Comparison of ENCODE assay signal across 14 mouse cellular contexts in the genomic region with DNA sequence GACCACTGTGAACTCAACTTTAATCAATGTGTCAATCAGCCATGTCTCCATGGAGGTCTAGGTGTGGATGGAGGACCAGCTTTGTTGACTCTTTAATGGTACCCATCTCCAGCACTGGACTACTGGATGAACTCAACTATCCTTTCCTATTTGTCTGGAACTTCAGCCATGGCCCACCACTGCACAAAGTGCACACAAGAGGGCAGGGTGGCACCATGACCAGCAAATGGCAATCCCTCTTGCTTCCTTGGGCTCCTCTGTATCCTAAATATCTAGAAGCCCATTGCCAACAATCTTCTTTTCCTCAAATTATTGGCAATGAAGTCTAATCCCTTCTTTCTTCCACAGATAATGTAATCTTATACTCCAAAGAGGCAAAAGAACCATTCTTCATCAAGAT. TPM values are rescaled to one million over a fixed set of nuclear protein-coding genes. Genes with fewer than 3 reads are reported as not detected.
DNase-seq lines count a peak whose midpoint lies in the region; ATAC-seq and TF ChIP-seq lines count a peak whose summit lies in the region.
"Had no signal": no experiment of that assay in that cellular context is flagged by ENCODE, and none has a peak within 500 bp of the region (broad histone marks: within the 10 kb centered on the region; RNA-seq: fewer than 3 reads in every experiment).

No protein-coding gene starts in this region.

- no peaks in the 10 kb centered on the region for H3K27me3 ChIP-seq in cerebellum, adult 2 months (ENCODE audit: control insufficient read depth, insufficient read depth, low read length)
- no peaks in the 10 kb centered on the region for H3K27me3 ChIP-seq in kidney, adult 2 months (replicated peaks; ENCODE audit: control insufficient read depth, insufficient read depth, low read length)
- no peaks in the 10 kb centered on the region for H3K27me3 ChIP-seq in kidney, embryonic 15.5 days
- H3K27me3 ChIP-seq: forebrain, embryonic 13.5 days had no signal

- H3K4me3 ChIP-seq in cerebellum, adult 2 months (replicated peaks; ENCODE audit: insufficient read depth, low read depth, low read length), result no peak overlapping the region
- no peak overlapping the region for H3K4me3 ChIP-seq in kidney, adult 2 months (ENCODE audit: insufficient read depth, low read depth, low read length)
- H3K4me3 ChIP-seq in kidney, embryonic 15.5 days (replicated peaks), result no peak overlapping the region
- H3K4me3 ChIP-seq: forebrain, embryonic 13.5 days had no signal

- no peak overlapping the region for H3K4me2 ChIP-seq in kidney, embryonic 15.5 days
- H3K4me2 ChIP-seq: forebrain, embryonic 13.5 days had no signal

- TF ChIP-seq POLR2A in cerebellum, adult 2 months (IDR thresholded peaks at IDR 0.05; ENCODE audit: borderline replicate concordance, insufficient read depth, low read length), result no peak
- TF ChIP-seq POLR2A in kidney, adult 2 months (IDR thresholded peaks at IDR 0.05; ENCODE audit: low read depth, low read length), result no peak

- ATAC-seq in cerebellum, adult (ENCODE audit: insufficient number of reproducible peaks, low FRiP score, low TSS enrichment), result no peak
- ATAC-seq in kidney, embryonic 15.5 days (replicated peaks; ENCODE audit: low FRiP score), result no peak
- ATAC-seq: forebrain, embryonic 13.5 days had no signal

- no peak for DNase-seq in cerebellum, adult 2 months
- peak; percentile 30 for DNase-seq in kidney, adult 2 months
- peak; percentile 12 for DNase-seq in ovary, postnatal 36 days (ENCODE audit: low spot score)
- no peak for DNase-seq in ovary, postnatal 10 days (ENCODE audit: low spot score)
- peak; percentile 7 for DNase-seq in lung, postnatal 36 days
- no peak for DNase-seq in neural tube, embryonic 10.5 days (ENCODE audit: extremely low spot score, low spot score)
- DNase-seq: B cell, adult 2 months; cerebellum, adult 8-10 months; layer of hippocampus, adult 9-11 months had no signal

- no peaks in the 10 kb centered on the region for H3K9me3 ChIP-seq in kidney, embryonic 15.5 days (replicated peaks)
- H3K9me3 ChIP-seq: forebrain, embryonic 13.5 days had no signal

- peaks cover 2% of the 10 kb centered on the region; the same call in 1 of the 2 replicates for H3K36me3 ChIP-seq in kidney, adult 2 months (ENCODE audit: control insufficient read depth, insufficient read depth, low read length)
- no peaks in the 10 kb centered on the region for H3K36me3 ChIP-seq in kidney, embryonic 15.5 days

- TF ChIP-seq CTCF in cerebellum, adult 2 months (IDR thresholded peaks at IDR 0.05; ENCODE audit: borderline replicate concordance, insufficient read depth, low read depth, low read length), result peak; percentile 22; the same call in 1 of the 2 replicates
- TF ChIP-seq CTCF in kidney, adult 2 months (conservative IDR thresholded peaks at IDR 0.05; ENCODE audit: insufficient read depth, insufficient read length, low read depth, low read length), result peak; percentile 60; the same call in 1 of the 2 replicates

- no peak overlapping the region for H3K9ac ChIP-seq in kidney, embryonic 15.5 days
- H3K9ac ChIP-seq: forebrain, embryonic 13.5 days had no signal

- H3K27ac ChIP-seq in cerebellum, adult 2 months (ENCODE audit: insufficient read depth, low read length), result no peak overlapping the region
- no peak overlapping the region for H3K27ac ChIP-seq in kidney, adult 2 months (ENCODE audit: insufficient read depth, low read depth, low read length)
- no peak overlapping the region for H3K27ac ChIP-seq in kidney, embryonic 15.5 days
- H3K27ac ChIP-seq: forebrain, embryonic 13.5 days had no signal

- no peaks in the 10 kb centered on the region for H3K4me1 ChIP-seq in cerebellum, adult 2 months (ENCODE audit: control insufficient read depth, insufficient read depth, low read length)
- no peaks in the 10 kb centered on the region for H3K4me1 ChIP-seq in kidney, adult 2 months (ENCODE audit: control insufficient read depth, insufficient read depth, low read length)
- no peaks in the 10 kb centered on the region for H3K4me1 ChIP-seq in kidney, embryonic 15.5 days
- H3K4me1 ChIP-seq: forebrain, embryonic 13.5 days had no signal

RNA-seq across cellular contexts. Expression of a gene that starts 55.6 kb away (rescaled TPM):
- polyA plus RNA-seq in cerebellum, adult 2 months (2012; rRNA removed), result 0.08 TPM in 1 of 2 replicates, not detected in the other
- 64.0 and 69.1 TPM in 2 replicates for polyA plus RNA-seq in kidney, adult 2 months (2012; rRNA removed)
- polyA plus RNA-seq in kidney, embryonic 15.5 days (2015; fragmentation: Nextera tagmentation; extraction: Ambion mirVana), result 13.5 and 13.8 TPM in 2 replicates
- polyA plus RNA-seq: forebrain, embryonic 13.5 days; heart, embryonic 14.5 days; neural tube, embryonic 14.5 days had no signal

Comparison
In these comparisons a context has a peak if more than half of its experiments do, and no peak if none do; other contexts are left out.
1. DNase-seq: peak in kidney, adult 2 months (single experiment), ovary, postnatal 36 days (single experiment) and lung, postnatal 36 days (single experiment); none in cerebellum, adult 2 months (0 of 2), ovary, postnatal 10 days (single experiment) and neural tube, embryonic 10.5 days (single experiment).
2. RNA of a gene that starts 55.6 kb away (polyA plus RNA-seq): 64.0 to 69.1 TPM in kidney, adult 2 months and 13.5 to 13.8 TPM in kidney, embryonic 15.5 days; 0.08 TPM in cerebellum, adult 2 months; every median in the first group is over 10 times any median in the second.